Mouse (Mus musculus): ENCODE measurements around the gene Bmpr2. TPM values are rescaled to one million over a fixed set of nuclear protein-coding genes. Genes with fewer than 3 reads are reported as not detected.

The Bmpr2 gene
- polyA plus RNA-seq, 1 experiment from 2014 or later = 4.3 TPM

DNA sequence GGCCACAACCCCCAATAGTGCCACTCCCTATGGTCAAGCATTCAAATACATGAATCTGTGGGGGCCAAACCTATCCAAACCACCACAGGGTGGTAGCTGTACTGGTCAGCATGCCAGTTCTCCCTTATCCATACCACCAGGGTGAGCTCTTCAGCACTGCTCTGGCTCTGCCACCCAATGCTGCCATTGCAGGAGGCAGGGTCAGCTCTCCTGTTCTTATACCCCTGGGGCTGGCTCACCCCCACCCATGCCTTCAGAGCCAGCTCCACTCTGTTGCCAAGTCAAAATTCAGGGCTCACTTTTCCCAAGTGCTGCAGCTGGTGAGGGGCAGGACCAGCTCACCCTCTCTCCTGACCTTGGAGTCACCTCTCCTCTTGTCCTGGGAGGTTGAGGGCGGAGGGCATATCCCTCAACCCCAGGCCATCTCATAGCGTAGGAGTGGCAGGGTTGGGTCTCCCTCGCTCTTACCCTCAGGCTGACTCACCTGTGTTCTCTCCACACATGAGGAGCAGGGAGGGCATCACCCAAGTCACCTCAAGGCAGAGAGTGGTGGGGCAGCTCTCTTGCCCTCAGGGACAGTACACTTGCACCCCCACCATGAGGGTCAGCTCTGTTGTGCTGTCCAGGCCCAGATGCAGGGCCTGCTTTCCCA, 162.9 kb downstream of the Bmpr2 start:
- ATAC-seq = no peak
- H3K9me3 ChIP-seq (ENCODE audit: control insufficient read depth, low read length) = peaks cover 3% of the 10 kb centered on the region; the same call in 1 of the 2 replicates
- no peaks in the 10 kb centered on the region for H3K36me3 ChIP-seq (ENCODE audit: control insufficient read depth, insufficient read depth, low read length)
- 83% methylated on average over 3 of the region's 3 CpGs for WGBS
- H3K4me3 ChIP-seq (ENCODE audit: low read length) = no peak overlapping the region
- no peaks in the 10 kb centered on the region for H3K4me1 ChIP-seq (ENCODE audit: control insufficient read depth, insufficient read depth, low read length)
- no peak overlapping the region for H3K9ac ChIP-seq (ENCODE audit: low read depth, low read length)
- H3K27ac ChIP-seq (ENCODE audit: low read length) = no peak overlapping the region
- H3K27me3 ChIP-seq (replicated peaks; ENCODE audit: control insufficient read depth, insufficient read depth, low read length) = no peaks in the 10 kb centered on the region
- H3K4me2 ChIP-seq (ENCODE audit: low read depth, low read length) = no peak overlapping the region

GRCm38 (mm10) chr1:59927131-59927680, 164.0 kb downstream of the Bmpr2 start:
- H3K36me3 ChIP-seq (ENCODE audit: control insufficient read depth, insufficient read depth, low read length) = no peaks in the 10 kb centered on the region
- no peak overlapping the region for H3K4me3 ChIP-seq (ENCODE audit: low read length)
- no peaks in the 10 kb centered on the region for H3K27me3 ChIP-seq (replicated peaks; ENCODE audit: control insufficient read depth, insufficient read depth, low read length)
- no peak overlapping the region for H3K9ac ChIP-seq (ENCODE audit: low read depth, low read length)
- ATAC-seq = no peak
- peaks cover 3% of the 10 kb centered on the region; the same call in 1 of the 2 replicates for H3K9me3 ChIP-seq (ENCODE audit: control insufficient read depth, low read length)
- H3K4me2 ChIP-seq (ENCODE audit: low read depth, low read length) = no peak overlapping the region
- WGBS = 86% methylated on average over 2 of the region's 2 CpGs
- no peaks in the 10 kb centered on the region for H3K4me1 ChIP-seq (ENCODE audit: control insufficient read depth, insufficient read depth, low read length)
- no peak overlapping the region for H3K27ac ChIP-seq (ENCODE audit: low read length)

Other genes starting within 250 kb of the Bmpr2 start
- gene Gm973, start 247.1 kb upstream of the Bmpr2 start, polyA plus RNA-seq (2015; fragmentation: Nextera tagmentation; extraction: Ambion mirVana) = 0.37 and 0.49 TPM in 2 replicates
- gene Sumo1, start 92.6 kb upstream of the Bmpr2 start, polyA plus RNA-seq (2015; fragmentation: Nextera tagmentation; extraction: Ambion mirVana) = 283 and 307 TPM in 2 replicates
- 173 and 227 TPM in 2 replicates for gene Nop58, start 78.4 kb upstream of the Bmpr2 start, polyA plus RNA-seq (2015; fragmentation: Nextera tagmentation; extraction: Ambion mirVana)
- 2.9 TPM in 2 replicates for gene Fam117b, start 149.6 kb downstream of the Bmpr2 start, polyA plus RNA-seq (2015; fragmentation: Nextera tagmentation; extraction: Ambion mirVana)